Mouse (Mus musculus) myocyte (in vitro differentiated cells): ENCODE results near the gene Mink1.

Source experiments
- POLR2A ChIP-seq: IDR thresholded peaks from one replicate; pipeline ENCODE4 v1.6.1; 2011; ENCODE audit warnings: low read depth, mild to moderate bottlenecking, control low read depth, moderate library complexity; ENCODE audit not compliant: insufficient read length
- POLR2AphosphoS2 ChIP-seq: IDR thresholded peaks from one replicate; pipeline ENCODE4 v1.6.1; 2011; ENCODE audit warnings: low read depth, control low read depth; ENCODE audit not compliant: insufficient read length
- TCF12 ChIP-seq: IDR thresholded peaks from one replicate; pipeline ENCODE4 v1.6.1; 2011; ENCODE audit warnings: mild to moderate bottlenecking, control low read depth; ENCODE audit not compliant: poor library complexity, insufficient read depth, severe bottlenecking

DNA sequence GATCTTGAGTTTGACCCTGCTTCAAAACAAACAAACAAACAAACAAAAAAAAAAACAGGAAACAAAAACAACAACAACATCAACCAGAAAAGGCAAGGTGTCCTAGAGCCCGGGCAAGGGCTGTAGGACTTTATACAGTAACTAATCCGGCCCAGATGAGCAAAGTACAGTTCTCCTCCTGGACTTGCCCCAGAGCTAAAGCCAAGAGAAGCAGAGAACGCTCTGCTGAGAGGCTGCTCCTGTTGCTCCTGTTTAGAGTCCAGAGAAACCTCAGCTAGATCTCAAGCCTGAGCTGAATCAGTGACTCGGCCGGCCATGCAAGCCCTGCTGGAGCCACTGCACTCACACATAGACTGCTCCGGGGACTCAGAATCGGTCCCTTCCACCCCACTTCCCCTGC, 67.4 kb downstream of the Mink1 start:
- TF ChIP-seq POLR2A (no peak), TCF12 (no peak), POLR2AphosphoS2 (no peak)
